Mouse (Mus musculus) forebrain, embryonic 15.5 days (tissue): Measurements from ENCODE around the gene Gm20773. TPM values are rescaled to one million over a fixed set of nuclear protein-coding genes. Genes with fewer than 3 reads are reported as not detected.
"Not testable (repeated sequence)": the region's sequence is repeated elsewhere in the genome, so short reads cannot be mapped to it uniquely, and the experiment has no call there.

Source experiments
- ATAC-seq: fragments of 200-750 bp; cut with Nextera tagmentation; replicated peaks from 2 replicates; pipeline ENCODE4 v1.8.0; 2017; ENCODE audit warnings: mild to moderate bottlenecking, moderate TSS enrichment, moderate library complexity
- H3K27ac ChIP-seq: fragments of 300-500 bp; sonication (generic); replicated peaks from 2 replicates; pipeline ENCODE4 v1.5.1; 2015; ENCODE audit warnings: mild to moderate bottlenecking, inconsistent platforms
- H3K27me3 ChIP-seq: fragments of 300-500 bp; sonication (generic); 2 replicates; pipeline ENCODE4 v1.6.1; 2015; ENCODE audit warnings: inconsistent platforms
- H3K36me3 ChIP-seq: fragments of 300-500 bp; sonication (generic); 2 replicates; pipeline ENCODE4 v1.6.1; 2015; ENCODE audit warnings: mild to moderate bottlenecking, inconsistent platforms
- H3K4me1 ChIP-seq: fragments of 300-500 bp; sonication (generic); 2 replicates; pipeline ENCODE4 v1.6.1; 2015; ENCODE audit warnings: inconsistent platforms
- H3K4me2 ChIP-seq: fragments of 300-500 bp; sonication (generic); replicated peaks from 2 replicates; pipeline ENCODE4 v1.6.1; 2015; ENCODE audit warnings: mild to moderate bottlenecking, inconsistent platforms
- H3K4me3 ChIP-seq: fragments of 300-500 bp; sonication (generic); 2 replicates; pipeline ENCODE4 v1.5.1; 2015; ENCODE audit warnings: mild to moderate bottlenecking, inconsistent platforms
- H3K9ac ChIP-seq: fragments of 300-500 bp; sonication (generic); replicated peaks from 2 replicates; pipeline ENCODE4 v1.6.1; 2015; ENCODE audit warnings: mild to moderate bottlenecking, inconsistent platforms
- H3K9me3 ChIP-seq: fragments of 300-500 bp; sonication (generic); 2 replicates; pipeline ENCODE4 v1.6.1; 2016; ENCODE audit warnings: inconsistent platforms
- WGBS: fragments of 180-500 bp; shearing (Covaris S2); methylation state at CpG from one replicate; pipeline ENCODE4 v1.1.7; 2015; ENCODE audit warnings: mixed read lengths; 5-methylcytosine and 5-hydroxymethylcytosine counted together
- polyA plus RNA-seq: library from polyadenylated mRNA; unstranded; fragments of >200 nt; fragmentation: Nextera tagmentation; extraction: Ambion mirVana; gene quantifications from 2 replicates; pipeline ENCODE4 v1.2.1, GENCODE M21; 2015

Gm20773 gene
- polyA plus RNA-seq = not detected in 2 replicates

GRCm38 (mm10) chrY:13493726-13494125 lies at the start of gene Gm20773:
Gene Gm20773, plus strand, starts transcription at chrY:13494026.
- not testable (repeated sequence) for H3K27ac ChIP-seq, H3K9me3 ChIP-seq, H3K9ac ChIP-seq, H3K4me3 ChIP-seq, H3K36me3 ChIP-seq, H3K4me1 ChIP-seq, H3K27me3 ChIP-seq, ATAC-seq, H3K4me2 ChIP-seq
- WGBS = no CpG with 5 or more reads among the region's 1 CpGs

- not testable (repeated sequence) for H3K4me1 ChIP-seq, H3K4me3 ChIP-seq, ATAC-seq, H3K9ac ChIP-seq, H3K36me3 ChIP-seq, H3K27me3 ChIP-seq, H3K4me2 ChIP-seq, H3K27ac ChIP-seq, H3K9me3 ChIP-seq
- WGBS = 67% methylated on average over 1 of the region's 3 CpGs
Observed at GRCm38 (mm10) chrY:13465479-13465878, 28.3 kb upstream of the Gm20773 start, which contains the start of gene Gm21866. Gene Gm21866, minus strand, starts transcription at chrY:13465579.

Other genes with a start within 250 kb of the Gm20773 start
- not detected in 2 replicates for gene Gm21440, start 241.6 kb upstream of the Gm20773 start, polyA plus RNA-seq
- not detected in 2 replicates for gene Gm21454, start 241.6 kb upstream of the Gm20773 start, polyA plus RNA-seq
- gene Gm21725, start 145.0 kb upstream of the Gm20773 start, polyA plus RNA-seq = not detected in 2 replicates
- gene Gm21866, start 28.4 kb upstream of the Gm20773 start, polyA plus RNA-seq = not detected in 2 replicates